Mouse (Mus musculus): Measurements from ENCODE around the gene Arhgap35.

GRCm38 (mm10) chr7:16488816-16489215 is 126.0 kb downstream of the Arhgap35 start:
- TF ChIP-seq CTCF (IDR thresholded peaks at IDR 0.05; ENCODE audit: low read depth), result no peak
- TF ChIP-seq EP300 (IDR thresholded peaks at IDR 0.05; ENCODE audit: low read depth), result no peak

Measured in heart, postnatal 0 days (tissue).